Mouse (Mus musculus): ENCODE results near the gene Cass4. TPM values are rescaled to one million over a fixed set of nuclear protein-coding genes. Genes with fewer than 3 reads are reported as not detected.

The Cass4 gene
- 0.13 and 0.19 TPM in 2 replicates for polyA plus RNA-seq (2015; fragmentation: Nextera tagmentation; extraction: Ambion mirVana)

DNA sequence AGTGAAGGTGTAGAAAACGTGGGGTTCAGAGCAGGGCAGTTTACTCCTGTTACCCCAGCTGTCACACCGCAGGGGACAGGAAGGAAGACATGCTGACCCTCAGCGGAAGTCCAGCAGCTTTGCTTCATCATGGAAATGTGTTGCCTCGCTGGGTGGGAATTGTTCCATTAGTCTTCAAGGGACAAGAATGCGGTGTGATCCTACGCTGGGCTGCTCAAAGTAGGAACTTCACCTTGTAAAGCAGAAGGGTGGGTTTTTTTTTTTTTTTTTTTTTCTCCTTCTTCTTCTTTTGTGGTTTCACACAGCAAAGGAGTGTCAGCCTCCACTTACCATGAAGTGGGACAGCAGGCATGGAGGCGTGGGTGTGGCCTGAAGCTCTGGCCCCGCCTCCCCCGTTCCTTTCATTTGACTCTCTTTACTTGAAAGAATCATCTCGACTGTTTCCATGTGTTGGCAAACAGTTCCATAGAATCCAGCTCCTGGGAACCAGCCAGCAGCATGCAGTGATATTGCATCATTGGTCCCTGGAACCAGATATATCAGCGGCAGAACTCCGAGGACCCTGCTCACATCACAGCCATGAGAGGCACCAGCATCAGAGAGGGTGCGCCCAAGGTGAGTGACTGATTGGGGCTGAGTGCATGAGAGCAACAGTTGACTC, at the start of gene Cass4:
Gene Cass4, plus strand, starts transcription at position 404 of the 661 bp plus-strand sequence.
- Histone ChIP-seq H3K27ac (no peak within 1 kb of the TSS), H3K9me3 (no peaks in the 10 kb centered on the region), H3K4me3 (no peak within 1 kb of the TSS), H3K4me2 (no peak within 1 kb of the TSS), H3K27me3 (no peaks in the 10 kb centered on the region; the same call in 1 of the 2 replicates), H3K36me3 (no peaks in the 10 kb centered on the region), H3K9ac (no peak within 1 kb of the TSS), H3K4me1 (replicated peaks) (peaks cover 6% of the 10 kb centered on the region; the same call in 1 of the 2 replicates)
- no peak for ATAC-seq (ENCODE audit: low FRiP score)
- 42% methylated on average over 13 of the region's 13 CpGs for WGBS

DNA sequence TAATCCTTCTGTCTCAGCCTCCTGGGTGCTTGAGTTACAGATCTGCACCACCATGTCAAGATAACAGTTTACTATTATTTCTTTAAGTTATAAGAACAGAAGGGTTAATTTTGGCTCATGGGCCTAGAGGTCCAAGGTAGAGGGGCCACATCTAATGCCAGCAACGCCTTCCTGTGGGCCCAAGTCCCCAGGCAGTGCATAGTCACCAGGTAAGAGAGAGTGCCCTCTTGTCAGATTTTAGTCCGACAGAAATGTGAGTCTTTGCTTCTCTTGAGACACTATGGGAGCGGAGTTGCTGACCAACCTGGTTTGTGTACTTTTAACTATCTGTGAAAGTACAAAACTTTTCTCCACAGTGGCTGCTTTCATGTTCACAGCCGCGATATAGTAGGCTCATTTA, 48.9 kb upstream of the Cass4 start:
- 0 out of 2 replicates have a peak, but pooled peaks have one; percentile 3 for ATAC-seq (ENCODE audit: low FRiP score)
- H3K9ac ChIP-seq, result no peak overlapping the region
- H3K4me2 ChIP-seq, result peak overlapping the region; percentile 98
- peak overlapping the region; percentile 63 for H3K4me3 ChIP-seq
- peaks cover 49% of the 10 kb centered on the region for H3K4me1 ChIP-seq (replicated peaks)
- H3K27ac ChIP-seq, result peak overlapping the region; percentile 71; the same call in 1 of the 2 replicates
- 38% methylated on average over 5 of the region's 5 CpGs for WGBS
- H3K9me3 ChIP-seq, result no peaks in the 10 kb centered on the region
- no peaks in the 10 kb centered on the region for H3K27me3 ChIP-seq
- no peaks in the 10 kb centered on the region for H3K36me3 ChIP-seq

DNA sequence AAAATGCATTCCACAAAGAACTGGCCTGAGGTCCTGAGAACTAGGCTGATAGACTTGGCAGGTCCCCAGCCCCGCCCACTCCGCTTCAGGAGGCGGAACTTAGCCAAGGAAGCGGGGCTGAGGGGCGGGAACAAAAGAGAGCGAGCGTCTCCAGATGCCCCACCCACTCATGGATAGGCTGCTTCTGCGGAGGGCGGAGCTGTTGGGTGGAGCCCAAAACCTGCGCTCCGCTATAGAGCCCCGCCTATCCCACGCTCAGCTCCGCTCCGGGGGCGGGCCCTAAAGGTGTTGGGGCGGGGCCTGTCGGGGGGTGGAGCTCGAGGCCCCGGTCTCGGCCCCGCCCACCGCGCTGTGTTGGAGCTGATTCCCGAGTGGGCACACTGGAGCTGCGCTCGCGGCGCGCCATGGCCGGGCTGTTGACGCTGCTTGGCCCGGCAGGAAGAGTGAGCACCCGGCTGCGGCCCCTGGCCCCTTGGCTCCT, 48.3 kb upstream of the Cass4 start, which contains the start of gene Fam210b:
Gene Fam210b, plus strand, starts transcription at position 308 of the 481 bp plus-strand sequence.
- peak within 1 kb of the TSS; percentile 98 for H3K4me2 ChIP-seq
- under 1% methylated on average over 35 of the region's 35 CpGs for WGBS
- H3K36me3 ChIP-seq, result no peaks in the 10 kb centered on the region
- peaks cover 52% of the 10 kb centered on the region for H3K4me1 ChIP-seq (replicated peaks)
- peak; percentile 95 for ATAC-seq (ENCODE audit: low FRiP score)
- no peaks in the 10 kb centered on the region for H3K27me3 ChIP-seq
- H3K9me3 ChIP-seq, result no peaks in the 10 kb centered on the region
- peak within 1 kb of the TSS; percentile 83 for H3K9ac ChIP-seq
- peak within 1 kb of the TSS; percentile 71 for H3K27ac ChIP-seq
- H3K4me3 ChIP-seq, result peak within 1 kb of the TSS; percentile 63

DNA sequence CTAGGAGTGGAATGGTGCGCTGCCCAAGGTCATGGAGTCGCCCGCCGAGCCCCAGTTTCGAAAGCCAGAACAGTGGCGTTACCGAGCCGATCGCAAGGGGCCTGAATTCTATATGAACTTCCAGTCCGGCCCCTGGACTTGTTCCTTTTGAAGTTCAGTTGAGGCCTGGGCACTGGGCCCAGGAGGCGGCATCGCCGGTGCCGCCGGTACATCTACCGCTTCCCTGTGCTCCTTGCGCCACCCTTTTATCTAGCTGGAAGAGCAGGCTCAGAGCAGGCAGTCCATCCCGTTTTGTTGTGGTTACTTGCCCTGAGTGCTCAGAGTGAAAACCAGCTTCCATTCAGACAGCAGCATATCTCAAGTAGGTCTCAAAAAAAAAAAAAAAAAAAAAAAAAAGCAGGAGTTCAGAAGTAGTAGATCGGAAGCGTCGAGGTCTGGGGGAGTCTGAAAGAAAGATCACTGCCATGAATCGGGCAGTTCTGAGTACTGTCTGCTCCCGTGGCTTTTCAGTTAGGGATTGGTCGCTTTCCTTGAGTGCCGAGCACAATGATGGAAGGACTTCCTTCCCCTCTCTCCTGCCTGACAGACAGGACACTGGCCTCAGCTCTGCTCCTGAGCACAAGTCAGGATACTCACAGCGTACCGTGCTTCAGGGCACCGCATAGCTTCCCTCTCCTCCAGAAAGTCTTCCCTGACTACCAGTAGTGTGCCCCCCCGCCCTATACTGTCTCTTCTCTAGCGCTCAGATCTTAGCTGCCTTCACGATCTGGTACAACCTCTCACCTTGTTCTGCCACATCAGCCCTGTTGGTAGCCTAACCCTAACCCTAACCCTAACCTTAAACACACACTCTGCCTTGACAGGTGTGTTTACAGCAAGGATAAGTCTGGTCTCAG, 47.3 kb upstream of the Cass4 start:
- Histone ChIP-seq H3K27ac (peak overlapping the region; percentile 71), H3K4me3 (peak overlapping the region; percentile 63), H3K27me3 (no peaks in the 10 kb centered on the region), H3K4me2 (peak overlapping the region; percentile 98), H3K4me1 (replicated peaks) (peaks cover 48% of the 10 kb centered on the region), H3K9me3 (no peaks in the 10 kb centered on the region), H3K9ac (peak overlapping the region; percentile 83), H3K36me3 (no peaks in the 10 kb centered on the region)
- peak; percentile 0; the same call in 1 of the 2 replicates for ATAC-seq (ENCODE audit: low FRiP score)
- 12% methylated on average over 31 of the region's 31 CpGs for WGBS

DNA sequence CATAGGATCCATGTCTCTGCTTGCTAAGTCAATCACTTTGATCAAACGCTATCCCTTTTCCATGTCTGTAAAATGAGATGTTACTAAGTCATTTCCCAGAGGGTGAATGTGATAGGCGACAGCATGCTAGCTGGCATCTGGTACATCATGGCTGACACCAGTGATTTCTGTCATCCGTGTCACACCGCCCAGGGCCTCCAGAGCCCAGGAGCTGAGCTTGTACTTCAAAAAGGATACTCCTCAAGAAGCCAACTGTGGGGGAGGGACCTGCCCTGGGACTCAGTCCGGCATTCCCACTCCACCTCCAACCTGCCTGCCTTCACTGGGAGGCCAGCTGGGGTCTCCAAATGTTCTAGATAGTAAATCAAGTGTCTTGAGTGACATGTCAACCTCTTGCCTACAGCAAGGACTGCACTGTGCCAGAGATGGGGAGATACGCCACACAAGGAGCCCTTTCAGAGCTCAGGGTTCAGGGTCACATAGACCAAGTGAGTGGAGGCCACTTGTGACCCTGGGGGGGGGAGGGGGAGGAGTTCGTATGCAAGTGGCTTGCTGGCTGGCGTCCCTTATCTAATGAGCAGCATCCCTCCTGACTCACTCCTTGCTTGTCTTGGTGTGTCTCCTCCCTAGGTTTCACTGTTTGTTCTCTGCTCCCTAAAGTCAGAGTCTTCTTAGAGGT, 46.5 kb upstream of the Cass4 start:
- peak overlapping the region; percentile 98 for H3K4me2 ChIP-seq
- H3K27me3 ChIP-seq, result no peaks in the 10 kb centered on the region
- no peak overlapping the region for H3K27ac ChIP-seq
- no peak for ATAC-seq (ENCODE audit: low FRiP score)
- H3K4me1 ChIP-seq (replicated peaks), result peaks cover 43% of the 10 kb centered on the region
- H3K36me3 ChIP-seq, result no peaks in the 10 kb centered on the region
- H3K9me3 ChIP-seq, result no peaks in the 10 kb centered on the region
- H3K4me3 ChIP-seq, result peak overlapping the region; percentile 63
- WGBS, result 56% methylated on average over 8 of the region's 8 CpGs
- 0 out of 2 replicates have a peak overlapping the region, but pooled peaks have one; percentile 83 for H3K9ac ChIP-seq

DNA sequence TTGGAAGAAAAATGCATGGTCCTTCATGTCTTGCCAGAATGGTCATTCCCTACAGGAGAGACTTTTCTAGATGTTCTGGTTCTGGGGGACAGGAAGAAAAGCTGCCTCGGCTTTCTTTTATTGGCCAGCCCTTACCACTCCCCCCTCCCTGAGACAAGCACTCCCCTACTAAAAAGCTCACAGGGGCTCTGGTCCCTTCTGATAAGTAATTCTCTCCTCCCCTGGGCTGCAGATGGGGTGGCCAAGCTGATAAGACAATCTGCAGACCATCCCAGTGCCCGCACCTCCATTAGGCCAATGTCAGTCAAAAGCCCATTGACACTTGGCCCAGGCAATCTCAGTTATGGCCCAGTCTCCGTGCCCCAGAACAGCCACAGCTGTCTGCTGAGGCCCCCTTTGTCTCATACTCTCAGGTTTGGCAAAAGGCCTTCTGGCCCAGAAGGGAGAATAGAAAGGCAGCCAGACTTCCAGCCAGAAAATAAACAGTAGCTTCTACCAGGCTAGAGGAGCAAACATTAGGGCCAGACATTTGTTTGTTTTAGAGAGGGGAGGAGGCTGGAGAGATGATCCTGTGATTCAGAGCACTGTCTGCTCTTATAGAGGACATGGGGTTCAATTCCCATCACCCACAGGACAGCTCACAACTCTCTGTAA, 45.2 kb upstream of the Cass4 start:
- ATAC-seq (ENCODE audit: low FRiP score), result no peak
- Histone ChIP-seq H3K4me3 (no peak overlapping the region), H3K27me3 (no peaks in the 10 kb centered on the region), H3K36me3 (no peaks in the 10 kb centered on the region), H3K4me2 (peak overlapping the region; percentile 98; the same call in 1 of the 2 replicates), H3K9me3 (no peaks in the 10 kb centered on the region), H3K27ac (peak overlapping the region; percentile 75), H3K9ac (0 out of 2 replicates have a peak overlapping the region, but pooled peaks have one; percentile 3), H3K4me1 (replicated peaks) (peaks cover 53% of the 10 kb centered on the region)
- WGBS, result 58% methylated on average over 3 of the region's 3 CpGs

DNA sequence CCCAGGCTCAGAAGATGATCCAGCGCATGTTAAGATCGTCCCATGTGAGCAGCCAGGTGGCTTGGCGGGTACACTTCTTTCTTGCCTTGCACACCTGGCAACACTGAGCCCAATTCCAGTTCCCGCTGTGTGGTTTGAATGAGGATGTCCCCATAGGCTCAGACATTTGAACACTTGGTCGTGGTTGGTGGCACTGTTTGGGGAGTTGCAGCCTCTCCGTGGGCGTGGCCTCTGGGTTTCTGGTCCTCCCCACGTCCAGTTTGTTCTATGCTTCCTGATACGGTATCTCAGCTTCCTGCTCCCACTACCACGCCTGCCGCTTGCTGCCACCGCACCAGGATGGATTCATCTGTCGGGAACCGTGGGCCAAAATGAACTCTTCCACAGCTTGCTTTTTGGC, 43.8 kb upstream of the Cass4 start:
- 82% methylated on average over 14 of the region's 14 CpGs for WGBS
- Histone ChIP-seq H3K9me3 (no peaks in the 10 kb centered on the region), H3K4me3 (no peak overlapping the region), H3K27me3 (no peaks in the 10 kb centered on the region), H3K9ac (no peak overlapping the region), H3K4me1 (replicated peaks) (peaks cover 63% of the 10 kb centered on the region), H3K27ac (no peak overlapping the region), H3K36me3 (no peaks in the 10 kb centered on the region), H3K4me2 (no peak overlapping the region)
- no peak for ATAC-seq (ENCODE audit: low FRiP score)

DNA sequence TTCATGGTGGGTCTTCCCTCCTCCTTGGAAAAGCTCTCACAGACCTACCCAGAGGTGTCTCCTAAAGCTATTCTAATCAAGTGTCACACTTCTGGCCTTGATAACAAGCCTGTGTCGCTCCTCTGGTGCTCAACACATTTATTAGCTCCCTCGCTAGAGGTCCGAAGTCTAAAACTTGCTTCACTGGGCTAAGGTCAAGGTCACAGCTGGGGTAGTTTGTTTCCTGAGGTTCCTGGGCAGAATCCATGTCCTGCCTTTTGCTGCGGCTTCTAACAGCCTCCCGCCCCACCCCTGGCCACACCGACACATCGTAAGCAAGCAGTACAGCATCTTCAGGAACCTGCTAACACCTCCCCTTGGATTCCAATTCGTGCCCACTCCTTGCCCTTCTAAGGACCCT, 42.8 kb upstream of the Cass4 start:
- H3K27me3 ChIP-seq, result no peaks in the 10 kb centered on the region
- H3K4me2 ChIP-seq, result no peak overlapping the region
- no peaks in the 10 kb centered on the region for H3K9me3 ChIP-seq
- no peak overlapping the region for H3K27ac ChIP-seq
- no peak overlapping the region for H3K4me3 ChIP-seq
- peaks cover 3% of the 10 kb centered on the region; the same call in 1 of the 2 replicates for H3K36me3 ChIP-seq
- H3K4me1 ChIP-seq (replicated peaks), result peaks cover 66% of the 10 kb centered on the region
- 72% methylated on average over 8 of the region's 8 CpGs for WGBS
- no peak for ATAC-seq (ENCODE audit: low FRiP score)
- no peak overlapping the region for H3K9ac ChIP-seq

DNA sequence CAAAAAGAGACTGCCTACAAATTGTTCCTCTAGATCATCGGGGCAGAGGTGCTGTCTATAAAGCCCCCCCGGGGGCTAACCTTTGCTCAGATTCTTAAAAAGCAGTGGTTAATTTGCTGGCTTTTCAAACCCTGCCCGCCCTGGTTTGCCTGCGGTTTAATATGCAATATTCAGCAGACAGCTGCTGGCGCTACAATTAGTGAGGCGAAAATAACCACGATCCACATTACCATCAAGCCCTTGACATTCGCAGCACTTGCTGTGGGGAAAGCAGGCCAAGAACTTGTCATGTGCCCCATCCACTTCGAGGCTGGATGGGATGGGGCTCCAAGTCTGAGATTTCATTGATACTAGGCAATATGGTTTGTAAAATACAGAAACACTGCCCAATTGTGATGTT, 40.4 kb upstream of the Cass4 start:
- Histone ChIP-seq H3K4me3 (no peak overlapping the region), H3K36me3 (peaks cover 18% of the 10 kb centered on the region), H3K27me3 (no peaks in the 10 kb centered on the region), H3K4me1 (replicated peaks) (peaks cover 46% of the 10 kb centered on the region), H3K9me3 (no peaks in the 10 kb centered on the region), H3K27ac (peak overlapping the region; percentile 36), H3K4me2 (no peak overlapping the region), H3K9ac (0 out of 2 replicates have a peak overlapping the region, but pooled peaks have one; percentile 9)
- WGBS, result 57% methylated on average over 9 of the region's 9 CpGs
- ATAC-seq (ENCODE audit: low FRiP score), result no peak

DNA sequence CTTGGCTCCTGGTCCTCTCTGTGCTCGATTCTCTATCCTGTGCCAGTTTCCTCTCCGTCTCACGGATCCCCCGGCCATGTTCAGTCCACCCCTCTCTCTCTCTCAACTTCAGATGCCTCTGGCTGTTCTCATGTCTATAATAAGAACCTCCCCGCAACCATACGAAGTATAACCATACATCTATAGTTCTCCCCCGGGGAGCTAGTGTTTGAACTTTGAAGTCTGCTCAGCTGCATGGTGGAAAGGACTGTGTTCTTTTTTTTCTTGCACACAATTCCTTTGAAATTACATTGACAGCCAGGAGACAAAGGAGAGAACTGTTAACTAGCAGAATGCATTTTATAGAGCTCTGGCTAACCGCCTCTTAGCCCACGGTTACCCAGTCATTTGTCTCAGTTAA, 38.8 kb upstream of the Cass4 start:
- H3K36me3 ChIP-seq, result peaks cover 27% of the 10 kb centered on the region
- no peak overlapping the region for H3K9ac ChIP-seq
- ATAC-seq (ENCODE audit: low FRiP score), result no peak
- peaks cover 31% of the 10 kb centered on the region for H3K4me1 ChIP-seq (replicated peaks)
- 55% methylated on average over 9 of the region's 9 CpGs for WGBS
- no peak overlapping the region for H3K4me3 ChIP-seq
- H3K9me3 ChIP-seq, result no peaks in the 10 kb centered on the region
- no peak overlapping the region for H3K27ac ChIP-seq
- no peaks in the 10 kb centered on the region for H3K27me3 ChIP-seq
- no peak overlapping the region for H3K4me2 ChIP-seq

DNA sequence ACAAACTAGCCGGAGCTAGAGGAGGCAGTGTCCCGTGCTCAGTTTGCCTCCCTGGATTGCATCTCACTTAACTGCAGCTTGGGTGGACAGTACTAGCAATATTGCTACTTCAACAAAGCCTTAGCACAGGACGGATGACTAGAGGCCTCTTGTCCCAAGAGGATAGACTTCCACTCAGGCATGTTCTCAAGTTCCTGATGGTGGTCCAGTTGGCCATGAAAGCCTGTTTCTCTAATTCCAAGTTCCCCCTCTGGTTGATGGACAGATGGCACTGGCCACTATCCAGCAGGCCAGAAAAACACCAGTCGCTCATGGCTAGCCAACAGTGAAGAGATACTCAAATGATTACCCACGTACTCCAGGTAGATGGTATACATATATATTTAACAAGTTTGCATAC, 37.8 kb upstream of the Cass4 start:
- Histone ChIP-seq H3K36me3 (peaks cover 29% of the 10 kb centered on the region), H3K4me3 (no peak overlapping the region), H3K4me1 (replicated peaks) (peaks cover 29% of the 10 kb centered on the region), H3K9ac (no peak overlapping the region), H3K27ac (0 out of 2 replicates have a peak overlapping the region, but pooled peaks have one; percentile 18), H3K4me2 (no peak overlapping the region), H3K9me3 (no peaks in the 10 kb centered on the region), H3K27me3 (no peaks in the 10 kb centered on the region)
- no peak for ATAC-seq (ENCODE audit: low FRiP score)
- 83% methylated on average over 5 of the region's 5 CpGs for WGBS

Data from hindbrain, embryonic 13.5 days (tissue).